Mouse (Mus musculus): ENCODE measurements around the gene Sco2.

The Sco2 gene

DNA sequence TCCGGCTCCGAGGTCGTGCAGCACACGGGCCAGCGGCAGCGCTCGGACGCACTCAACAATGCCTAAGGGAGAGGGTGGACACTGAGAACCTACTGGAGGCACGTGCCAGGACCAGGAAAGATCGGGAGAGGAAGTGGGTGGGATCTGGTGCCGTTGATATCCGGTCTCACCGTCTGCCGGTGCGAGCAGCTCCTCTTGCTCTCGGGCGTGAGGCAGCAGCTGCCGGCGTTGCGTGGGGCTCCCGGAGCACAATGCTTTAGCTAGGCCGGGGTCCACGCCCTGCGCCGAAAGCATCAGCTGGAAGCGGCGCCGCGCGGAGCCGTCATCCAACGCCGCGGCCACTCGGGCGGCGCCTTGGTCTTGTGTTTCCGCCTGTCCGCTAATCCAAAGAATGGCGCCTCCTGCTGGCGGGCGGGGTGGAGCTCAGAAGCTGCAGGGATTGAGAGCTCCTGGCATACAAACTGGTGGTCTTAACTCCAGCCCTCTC is at the start of gene Sco2:
Gene Sco2 (minus strand): TSS at position 85 of the 487 bp plus-strand sequence.
- DNase-seq (ENCODE audit: extremely low read depth, insufficient read length, low spot score) = peak; percentile 95

GRCm38 (mm10) chr15:89421938-89422337 is 48.3 kb upstream of the Sco2 start:
- DNase-seq (ENCODE audit: extremely low read depth, insufficient read length, low spot score) = no peak

- DNase-seq (ENCODE audit: extremely low read depth, insufficient read length, low spot score) = no peak
These were observed 41.6 kb upstream of the Sco2 start for GRCm38 (mm10) chr15:89415282-89415681.

GRCm38 (mm10) chr15:89410118-89410517 is 36.5 kb upstream of the Sco2 start, which contains the start of gene Syce3:
TSS of gene Syce3 (minus strand) at chr15:89410503.
- DNase-seq (ENCODE audit: extremely low read depth, insufficient read length, low spot score) = no peak

- DNase-seq (ENCODE audit: extremely low read depth, insufficient read length, low spot score) = no peak
These were observed 33.0 kb upstream of the Sco2 start for GRCm38 (mm10) chr15:89406691-89407090.

DNA sequence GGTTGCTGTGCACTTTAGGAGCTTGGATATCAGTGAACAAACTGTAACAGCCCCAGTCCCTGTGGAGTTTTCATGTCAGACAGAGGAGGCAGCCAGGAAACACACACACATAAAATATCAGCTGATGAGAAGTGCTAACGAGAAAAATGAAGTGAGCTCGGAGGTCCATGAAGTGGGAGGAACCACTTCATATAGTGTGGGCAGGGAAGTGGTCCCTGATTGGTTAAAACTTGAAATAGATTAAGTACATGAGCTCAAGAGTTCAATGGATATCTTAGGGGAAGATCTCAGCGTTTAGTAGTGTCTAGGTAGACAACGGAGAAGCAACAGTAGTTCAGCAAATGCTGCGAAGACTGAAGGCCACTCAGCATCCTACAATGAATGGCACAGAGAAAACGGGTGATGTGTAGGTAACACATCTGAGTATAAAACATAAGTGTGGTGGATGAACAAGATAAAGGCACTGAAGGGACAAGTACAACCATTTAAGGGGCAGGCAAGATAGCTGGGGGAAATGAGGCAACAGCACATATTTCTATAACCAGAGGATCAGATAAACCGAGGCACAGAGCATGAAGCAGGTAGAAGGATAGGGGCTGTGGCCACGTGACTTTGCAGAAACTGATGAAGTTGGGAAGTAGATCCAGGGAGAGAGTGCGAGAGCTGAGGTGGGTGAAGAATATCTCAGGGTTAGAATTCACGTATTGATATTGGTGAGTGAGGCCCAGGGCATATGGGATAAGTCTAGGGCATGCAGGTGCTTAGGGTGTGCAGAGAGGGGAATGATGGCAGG is 31.4 kb upstream of the Sco2 start:
- DNase-seq (ENCODE audit: extremely low read depth, insufficient read length, low spot score) = no peak

DNA sequence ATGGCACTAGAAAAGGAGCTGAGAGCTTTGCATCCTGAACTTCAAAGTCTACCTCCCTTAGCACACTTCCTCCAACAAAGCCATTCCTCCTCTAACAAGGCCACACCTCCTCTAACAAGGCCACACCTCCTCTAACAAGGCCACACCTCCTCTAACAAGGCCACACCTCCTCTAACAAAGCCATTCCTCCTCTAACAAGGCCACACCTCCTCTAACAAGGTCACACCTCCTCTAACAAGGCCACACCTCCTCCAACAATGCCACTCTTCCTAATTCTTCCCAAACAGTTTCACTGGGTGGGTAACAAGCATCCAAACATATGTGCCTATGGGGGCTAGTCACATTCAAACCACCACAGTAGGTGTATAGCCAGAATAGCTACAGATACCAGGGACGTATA is 28.8 kb upstream of the Sco2 start:
- DNase-seq (ENCODE audit: extremely low read depth, insufficient read length, low spot score) = no peak

GRCm38 (mm10) chr15:89399716-89400115 is 26.1 kb upstream of the Sco2 start:
- DNase-seq (ENCODE audit: extremely low read depth, insufficient read length, low spot score) = no peak

- no peak for DNase-seq (ENCODE audit: extremely low read depth, insufficient read length, low spot score)
These were observed 24.5 kb upstream of the Sco2 start for GRCm38 (mm10) chr15:89398146-89398545.

DNA sequence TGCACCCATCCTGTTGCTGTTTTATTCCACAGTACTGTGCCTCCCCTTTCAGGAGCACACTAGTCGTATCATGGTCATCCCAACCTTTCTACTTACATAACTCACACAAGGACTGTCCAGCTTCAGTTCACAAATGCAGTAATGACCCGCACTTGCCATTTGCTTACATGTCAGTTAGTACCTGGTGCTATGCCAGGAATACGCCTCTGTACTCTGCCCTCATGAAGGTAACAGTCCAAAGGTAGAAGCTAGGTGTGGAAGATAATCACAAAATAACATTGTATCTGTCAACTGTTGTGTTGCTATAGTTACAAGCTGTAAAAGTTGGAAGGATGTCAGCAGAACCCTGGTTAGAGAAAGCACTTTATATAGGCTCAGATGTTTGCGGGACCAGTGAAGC is 23.2 kb upstream of the Sco2 start:
- no peak for DNase-seq (ENCODE audit: extremely low read depth, insufficient read length, low spot score)

GRCm38 (mm10) chr15:89390081-89390480 is 16.4 kb upstream of the Sco2 start:
- DNase-seq (ENCODE audit: extremely low read depth, insufficient read length, low spot score) = no peak

DNA sequence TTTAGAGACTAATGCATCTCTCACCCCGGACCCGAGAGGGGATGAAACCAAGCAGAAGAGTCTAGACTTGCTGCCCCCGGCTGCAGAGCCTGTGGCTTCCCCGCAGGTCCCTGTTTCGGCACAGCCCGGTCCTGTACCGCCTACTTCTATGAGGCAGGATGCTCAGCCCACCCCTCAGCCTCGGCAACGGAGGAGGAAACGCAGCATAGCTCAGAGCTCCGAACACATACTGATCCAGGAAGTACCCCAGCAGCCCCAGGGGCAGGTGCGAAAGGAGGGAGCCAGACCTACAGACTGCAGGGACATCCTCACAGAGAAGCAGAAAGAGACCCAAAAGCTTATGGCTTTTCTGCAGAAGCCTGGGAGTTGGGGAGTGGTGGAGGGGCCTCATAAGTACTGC is 13.5 kb upstream of the Sco2 start:
- no peak for DNase-seq (ENCODE audit: extremely low read depth, insufficient read length, low spot score)

DNA sequence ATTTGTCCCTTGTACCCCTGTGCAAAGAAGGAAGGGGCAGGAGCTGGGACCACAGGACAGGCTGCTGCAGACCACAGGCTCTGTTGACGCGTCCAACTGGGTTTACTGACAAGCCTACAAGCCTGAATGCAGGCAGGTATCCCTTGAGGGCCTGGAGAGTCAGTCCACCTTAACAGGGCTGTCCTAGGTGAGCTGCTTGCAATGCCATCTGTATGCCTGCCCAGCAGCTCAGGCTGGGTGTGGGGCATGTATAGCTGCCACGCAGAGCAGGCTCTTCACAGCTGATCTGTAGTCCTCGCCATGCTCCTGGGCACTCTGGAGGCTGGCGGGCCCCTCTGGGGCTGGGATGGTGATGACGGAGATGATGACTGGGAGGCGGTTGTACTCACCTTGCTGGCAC is 11.0 kb upstream of the Sco2 start, which contains the start of gene Klhdc7b:
Gene Klhdc7b (plus strand): TSS at position 301 of the 400 bp plus-strand sequence.
- DNase-seq (ENCODE audit: extremely low read depth, insufficient read length, low spot score) = no peak

DNA sequence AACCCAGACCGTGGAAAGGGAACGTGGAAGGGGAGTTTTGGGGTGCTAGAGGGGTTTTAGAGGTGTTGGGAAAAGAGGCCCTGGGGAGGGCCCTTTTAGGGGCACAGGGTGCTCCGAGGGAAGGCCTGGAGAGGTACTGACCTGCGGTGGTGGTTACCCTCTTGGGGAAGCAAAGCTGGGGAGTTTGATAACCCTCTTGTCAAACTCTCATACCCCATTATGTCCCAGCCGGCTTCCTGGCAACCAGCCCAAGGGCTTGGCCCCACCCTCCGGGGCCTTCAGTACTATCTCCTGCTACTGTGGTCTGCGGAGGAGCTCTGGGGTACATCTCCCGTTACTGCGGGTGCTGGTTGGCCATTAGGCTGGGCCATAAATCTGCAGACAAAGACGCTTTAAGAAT is 5.8 kb upstream of the Sco2 start:
- no peak for DNase-seq (ENCODE audit: extremely low read depth, insufficient read length, low spot score)

GRCm38 (mm10) chr15:89378831-89379401 is 5.3 kb upstream of the Sco2 start, which contains the start of gene Odf3b:
TSS of gene Odf3b (minus strand) at chr15:89379282.
- no peak for DNase-seq (ENCODE audit: extremely low read depth, insufficient read length, low spot score)

- DNase-seq (ENCODE audit: extremely low read depth, insufficient read length, low spot score) = no peak
These were observed 4.5 kb upstream of the Sco2 start for GRCm38 (mm10) chr15:89377938-89378828.

- DNase-seq (ENCODE audit: extremely low read depth, insufficient read length, low spot score) = no peak
These were observed 3.7 kb upstream of the Sco2 start for GRCm38 (mm10) chr15:89377362-89377761.

- no peak for DNase-seq (ENCODE audit: extremely low read depth, insufficient read length, low spot score)
These were observed 3.3 kb upstream of the Sco2 start, which contains the start of gene Tymp for GRCm38 (mm10) chr15:89376957-89377356. TSS of gene Tymp (minus strand) at chr15:89377039.

DNA sequence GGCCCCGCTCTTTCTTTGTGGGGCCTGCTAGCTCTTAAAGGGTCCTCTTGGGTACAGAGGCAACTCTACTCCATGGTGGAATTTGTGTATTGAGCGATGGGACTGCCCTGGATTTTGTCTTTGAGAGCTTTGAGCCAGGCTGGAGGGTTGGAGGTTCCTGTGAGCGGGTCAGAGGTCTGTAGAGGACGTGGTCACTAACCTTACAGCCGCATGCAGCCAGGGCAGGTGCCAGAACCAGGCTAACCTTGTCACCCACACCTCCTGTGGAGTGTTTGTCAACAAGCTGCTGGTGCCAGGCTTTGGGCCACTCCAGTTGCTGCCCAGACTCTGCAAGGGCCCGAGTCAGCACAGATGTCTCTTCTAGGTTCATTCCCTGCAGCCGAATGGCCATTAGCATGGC is 2.4 kb upstream of the Sco2 start:
- DNase-seq (ENCODE audit: extremely low read depth, insufficient read length, low spot score) = no peak

GRCm38 (mm10) chr15:89374801-89375534 is 1.3 kb upstream of the Sco2 start:
- no peak for DNase-seq (ENCODE audit: extremely low read depth, insufficient read length, low spot score)

Data from 3134 (cell line).